Mouse (Mus musculus): Measurements from ENCODE around the gene Cox14. TPM values are rescaled to one million over a fixed set of nuclear protein-coding genes. Genes with fewer than 3 reads are reported as not detected.

Cox14 gene
- total and polyA plus RNA-seq, 3 experiments, result 113 to 125 TPM; not detected in 1

- Histone ChIP-seq H3K79me2 (ENCODE audit: control insufficient read depth, insufficient read depth, low read length, poor library complexity) (no peaks in the 10 kb centered on the region; the same call in 1 of the 2 replicates), H3K27ac (ENCODE audit: control insufficient read depth, low read depth, low read length) (peak overlapping the region; percentile 26; the same call in 1 of the 2 replicates), H3K4me3 (ENCODE audit: control insufficient read depth in 1 of 2, insufficient read depth in 1 of 2, low read depth in 2 of 2, low read length in 2 of 2) (peak overlapping the region in 1 of 2 experiments; percentile 14; a peak in 1 of 4 replicates), H3K4me1 (ENCODE audit: control insufficient read depth in 1 of 2, insufficient read depth in 2 of 2, low read length in 2 of 2) (peaks cover 7 to 10% of the 10 kb centered on the region in 2 experiments), H3K9ac (ENCODE audit: control insufficient read depth, low read depth, low read length, poor library complexity, severe bottlenecking) (peak overlapping the region; percentile 22; the same call in 1 of the 2 replicates), H3K36me3 (ENCODE audit: control insufficient read depth in 1 of 2, insufficient read depth in 2 of 2, low read length in 2 of 2) (peaks cover 0 to 20% of the 10 kb centered on the region in 2 experiments; a peak in 2 of 4 replicates), H3K27me3 (ENCODE audit: control insufficient read depth in 1 of 2, insufficient read depth in 2 of 2, low read length in 2 of 2) (no peaks in the 10 kb centered on the region), H3K9me3 (replicated peaks; ENCODE audit: insufficient read depth, low read length) (no peaks in the 10 kb centered on the region)
- no peak for TF ChIP-seq MYB (IDR thresholded peaks at IDR 0.05; ENCODE audit: low read depth, low read length)
- no peak for TF ChIP-seq MAFK (IDR thresholded peaks at IDR 0.05; ENCODE audit: borderline replicate concordance, low read depth, low read length)
- 0 out of 2 replicates have a peak, but pooled peaks have one; percentile 45 for TF ChIP-seq ELF1 (IDR thresholded peaks at IDR 0.05; ENCODE audit: low read depth, low read length)
- TF ChIP-seq E2F4 (IDR thresholded peaks at IDR 0.05; ENCODE audit: borderline replicate concordance, low read depth, low read length), result no peak
- DNase-seq (ENCODE audit: low read depth, low spot score), result no peak
These were observed 47.5 kb downstream of the Cox14 start for GRCm38 (mm10) chr15:99772925-99773324.

Other genes starting within 250 kb of the Cox14 start
- 0.08 and 0.10 TPM in 2 replicates for gene Faim2, start 197.5 kb upstream of the Cox14 start, total RNA-seq (2012; rRNA removed)
- gene Faim2, start 197.5 kb upstream of the Cox14 start, polyA plus RNA-seq (2012; ENCODE audit: insufficient read depth in 1 of 2, insufficient read length in 2 of 2, low read depth in 1 of 2, low replicate concordance in 2 of 2, missing spikeins in 1 of 2), result under 1 TPM in 1 of 2 experiments, not detected in 1; 0.06 TPM
- gene Aqp2, start 146.6 kb upstream of the Cox14 start, total RNA-seq (2012; rRNA removed), result not detected in 2 replicates
- not detected for gene Aqp2, start 146.6 kb upstream of the Cox14 start, polyA plus RNA-seq (2012; ENCODE audit: insufficient read depth in 1 of 2, insufficient read length in 2 of 2, low read depth in 1 of 2, low replicate concordance in 2 of 2, missing spikeins in 1 of 2)
- not detected in 2 replicates for gene Aqp5, start 134.8 kb upstream of the Cox14 start, total RNA-seq (2012; rRNA removed)
- not detected for gene Aqp5, start 134.8 kb upstream of the Cox14 start, polyA plus RNA-seq (2012; ENCODE audit: insufficient read depth in 1 of 2, insufficient read length in 2 of 2, low read depth in 1 of 2, low replicate concordance in 2 of 2, missing spikeins in 1 of 2)
- gene Aqp6, start 124.2 kb upstream of the Cox14 start, total RNA-seq (2012; rRNA removed), result not detected in 2 replicates
- not detected for gene Aqp6, start 124.2 kb upstream of the Cox14 start, polyA plus RNA-seq (2012; ENCODE audit: insufficient read depth in 1 of 2, insufficient read length in 2 of 2, low read depth in 1 of 2, low replicate concordance in 2 of 2, missing spikeins in 1 of 2)
- 126 and 136 TPM in 2 replicates for gene Racgap1, start 74.0 kb upstream of the Cox14 start, total RNA-seq (2012; rRNA removed)
- gene Racgap1, start 74.0 kb upstream of the Cox14 start, polyA plus RNA-seq (2012; ENCODE audit: insufficient read depth in 1 of 2, insufficient read length in 2 of 2, low read depth in 1 of 2, low replicate concordance in 2 of 2, missing spikeins in 1 of 2), result 100 to 1,000 TPM; 149 to 367 TPM
- gene Asic1, start 55.2 kb upstream of the Cox14 start, total RNA-seq (2012; rRNA removed), result 0.08 TPM in 1 of 2 replicates, not detected in the other
- 1 to 10 TPM in 1 of 2 experiments, not detected in 1; 1.0 TPM for gene Asic1, start 55.2 kb upstream of the Cox14 start, polyA plus RNA-seq (2012; ENCODE audit: insufficient read depth in 1 of 2, insufficient read length in 2 of 2, low read depth in 1 of 2, low replicate concordance in 2 of 2, missing spikeins in 1 of 2)
- 19.5 and 20.1 TPM in 2 replicates for gene Smarcd1, start 23.5 kb upstream of the Cox14 start, total RNA-seq (2012; rRNA removed)
- gene Smarcd1, start 23.5 kb upstream of the Cox14 start, polyA plus RNA-seq (2012; ENCODE audit: insufficient read depth in 1 of 2, insufficient read length in 2 of 2, low read depth in 1 of 2, low replicate concordance in 2 of 2, missing spikeins in 1 of 2), result 100 to 1,000 TPM in 1 of 2 experiments, 10 to 100 TPM in 1; 72.5 to 247 TPM
- gene Gm17349, start 20.1 kb upstream of the Cox14 start, total RNA-seq (2012; rRNA removed), result 1.7 and 2.1 TPM in 2 replicates
- not detected for gene Gm17349, start 20.1 kb upstream of the Cox14 start, polyA plus RNA-seq (2012; ENCODE audit: insufficient read depth in 1 of 2, insufficient read length in 2 of 2, low read depth in 1 of 2, low replicate concordance in 2 of 2, missing spikeins in 1 of 2)
- gene Gpd1, start 8.1 kb upstream of the Cox14 start, total RNA-seq (2012; rRNA removed), result 0.13 and 0.23 TPM in 2 replicates
- gene Gpd1, start 8.1 kb upstream of the Cox14 start, polyA plus RNA-seq (2012; ENCODE audit: insufficient read depth in 1 of 2, insufficient read length in 2 of 2, low read depth in 1 of 2, low replicate concordance in 2 of 2, missing spikeins in 1 of 2), result under 1 TPM in 1 of 2 experiments, not detected in 1; 0.52 TPM
- gene Cers5, start 47.3 kb downstream of the Cox14 start, total RNA-seq (2012; rRNA removed), result 21.8 and 31.5 TPM in 2 replicates
- gene Cers5, start 47.3 kb downstream of the Cox14 start, polyA plus RNA-seq (2012; ENCODE audit: insufficient read depth in 1 of 2, insufficient read length in 2 of 2, low read depth in 1 of 2, low replicate concordance in 2 of 2, missing spikeins in 1 of 2), result 10 to 100 TPM in 1 of 2 experiments, not detected in 1; 43.5 TPM
- 0.88 and 1.1 TPM in 2 replicates for gene Lima1, start 149.8 kb downstream of the Cox14 start, total RNA-seq (2012; rRNA removed)
- gene Lima1, start 149.8 kb downstream of the Cox14 start, polyA plus RNA-seq (2012; ENCODE audit: insufficient read depth in 1 of 2, insufficient read length in 2 of 2, low read depth in 1 of 2, low replicate concordance in 2 of 2, missing spikeins in 1 of 2), result 1 to 10 TPM in 1 of 2 experiments, not detected in 1; 7.9 TPM
- not detected in 2 replicates for gene Fam186a, start 241.4 kb downstream of the Cox14 start, total RNA-seq (2012; rRNA removed)
- not detected for gene Fam186a, start 241.4 kb downstream of the Cox14 start, polyA plus RNA-seq (2012; ENCODE audit: insufficient read depth in 1 of 2, insufficient read length in 2 of 2, low read depth in 1 of 2, low replicate concordance in 2 of 2, missing spikeins in 1 of 2)
- gene Larp4, start 244.4 kb downstream of the Cox14 start, total RNA-seq (2012; rRNA removed), result 193 and 198 TPM in 2 replicates
- gene Larp4, start 244.4 kb downstream of the Cox14 start, polyA plus RNA-seq (2012; ENCODE audit: insufficient read depth in 1 of 2, insufficient read length in 2 of 2, low read depth in 1 of 2, low replicate concordance in 2 of 2, missing spikeins in 1 of 2), result 100 to 1,000 TPM; 168 to 216 TPM

Measured in MEL (cell line).